Mouse (Mus musculus): ENCODE results near the gene Serinc3.

GRCm38 (mm10) chr2:163685761-163686200 is 40.9 kb upstream of the Serinc3 start:
- TF ChIP-seq CTCF (IDR thresholded peaks at IDR 0.05; ENCODE audit: low read depth): no peak
- TF ChIP-seq EP300 (IDR thresholded peaks at IDR 0.05; ENCODE audit: low read depth): no peak
